Mouse (Mus musculus) adrenal gland, postnatal 4 days (tissue): ENCODE measurements around the gene Pip4k2c. TPM values are rescaled to one million over a fixed set of nuclear protein-coding genes. Genes with fewer than 3 reads are reported as not detected.
"Not testable (repeated sequence)": the region's sequence is repeated elsewhere in the genome, so short reads cannot be mapped to it uniquely, and the experiment has no call there.

ENCODE experiments used
- DNase-seq, 2 experiments: peaks; one replicate each; pipeline ENCODE4 v3.0.0; 2021 to 2022; ENCODE audit warnings: low spot score in 2 of 2, mixed read lengths in 2 of 2
- total RNA-seq, 2 experiments: library from RNA; stranded (reverse); gene quantifications; 2 replicates each; pipeline ENCODE4 v1.2.3; 2021

The Pip4k2c gene
- total RNA-seq, 2 experiments from 2014 or later = 37.5 to 39.8 TPM

DNA sequence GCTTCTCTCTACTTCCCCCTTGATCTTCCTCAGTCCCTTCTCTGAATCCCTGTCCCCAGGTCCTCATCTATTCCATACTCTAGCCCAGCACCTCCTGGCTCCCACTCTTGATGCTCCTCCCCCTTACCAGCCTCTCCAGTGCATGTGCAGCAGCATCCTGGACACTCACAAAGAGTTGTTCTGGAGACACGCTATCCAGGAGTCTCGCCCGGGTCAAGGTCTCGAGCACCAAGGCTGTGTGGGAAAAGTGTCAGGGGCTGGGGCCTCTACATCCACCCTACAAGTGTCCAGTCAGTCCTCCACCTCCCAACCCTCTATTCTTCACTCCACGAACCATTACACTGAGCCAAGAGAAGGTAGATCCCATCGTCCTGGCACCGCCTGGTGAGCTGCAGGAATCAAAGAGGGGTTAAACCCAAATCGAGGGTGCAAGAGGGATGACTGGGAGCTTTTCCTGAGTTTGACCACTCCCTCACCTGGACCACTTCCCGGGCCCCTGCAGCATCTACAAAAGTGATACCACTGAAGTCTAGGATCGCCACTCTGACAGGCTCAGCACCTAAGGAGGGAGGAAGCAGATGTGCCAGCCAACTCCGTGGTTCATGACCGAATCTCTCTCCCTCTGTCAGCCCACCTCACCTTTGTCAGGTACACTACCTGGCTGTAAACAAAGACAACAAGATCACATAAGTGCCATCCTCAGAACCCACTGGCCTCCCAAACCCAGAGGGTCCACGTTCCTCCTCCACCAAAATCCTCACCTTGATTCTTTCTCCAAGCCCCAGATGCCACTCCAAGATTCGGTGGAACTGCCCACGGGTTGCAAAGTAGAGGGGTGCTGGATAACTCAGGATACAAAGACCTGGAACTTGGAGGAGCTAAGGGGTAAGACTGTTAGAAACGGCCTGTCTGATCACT lies 38.0 kb downstream of the Pip4k2c start:
- no peak for DNase-seq

DNA sequence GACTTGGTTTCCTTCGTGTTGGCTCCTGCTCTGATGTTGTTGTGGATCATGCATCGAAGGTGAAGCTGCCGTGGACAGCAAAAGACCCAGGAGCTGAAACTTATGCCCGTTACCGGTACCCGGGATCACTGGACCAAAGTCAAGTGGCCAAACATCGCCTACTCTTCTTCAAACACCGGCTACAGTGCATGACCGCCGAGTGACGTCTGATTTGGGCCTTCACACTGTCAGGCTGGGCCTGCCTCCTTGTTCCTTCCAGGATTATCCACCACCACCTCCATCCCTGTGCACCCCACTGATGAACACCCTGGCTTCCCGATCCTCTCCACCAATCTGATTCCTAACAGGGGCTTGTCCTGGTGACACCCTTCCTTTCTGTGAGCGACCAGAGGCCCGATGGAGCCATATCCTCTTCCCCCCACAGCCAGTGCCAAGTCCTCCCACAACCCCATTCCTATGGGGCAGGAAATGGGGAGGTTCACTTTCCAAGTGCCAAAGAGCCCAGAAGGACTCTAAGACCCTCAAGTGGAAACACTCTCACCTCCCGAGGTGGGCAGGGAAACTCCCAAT lies 39.7 kb downstream of the Pip4k2c start:
- no peak for DNase-seq

DNA sequence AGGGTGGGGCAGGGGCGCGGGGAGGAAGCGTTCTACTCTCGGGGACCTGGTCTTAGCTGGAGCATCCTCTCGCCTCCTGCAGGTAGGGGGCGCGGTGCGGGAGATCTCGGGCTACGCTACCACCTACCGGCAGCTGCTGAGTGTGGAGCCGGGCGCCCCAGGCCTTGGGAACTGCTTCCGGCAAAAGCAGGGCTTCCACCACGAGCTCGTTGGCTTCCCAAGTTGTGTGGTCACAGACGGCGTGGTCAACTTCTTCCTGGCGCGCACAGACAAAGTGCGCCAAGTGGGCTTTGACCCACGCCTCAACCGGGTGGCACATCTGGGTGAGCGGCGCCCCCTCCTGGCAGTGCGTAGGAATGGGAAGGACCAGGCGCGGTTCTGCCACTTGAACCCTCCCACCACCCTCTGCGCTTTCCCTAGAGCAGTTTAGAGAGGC lies 40.5 kb downstream of the Pip4k2c start:
- DNase-seq = peak in 1 of 2 experiments; percentile 64

DNA sequence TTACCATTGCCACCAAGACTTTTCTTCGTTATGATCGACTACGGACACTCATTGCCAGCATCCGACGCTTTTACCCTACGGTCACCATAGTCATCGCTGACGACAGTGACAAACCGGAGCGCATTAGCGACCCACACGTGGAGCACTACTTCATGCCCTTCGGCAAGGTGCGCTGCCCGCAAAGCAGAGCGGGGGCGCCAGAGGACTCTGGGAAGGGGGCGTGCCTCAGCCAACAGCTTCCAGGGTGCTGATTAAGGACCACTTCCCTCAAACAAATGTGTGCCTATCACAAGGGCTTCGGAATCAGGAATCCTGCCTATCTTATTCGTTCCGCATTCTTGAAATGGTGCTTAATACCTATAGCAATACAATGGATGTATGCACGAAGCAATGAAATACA lies 41.4 kb downstream of the Pip4k2c start:
- DNase-seq = no peak

DNA sequence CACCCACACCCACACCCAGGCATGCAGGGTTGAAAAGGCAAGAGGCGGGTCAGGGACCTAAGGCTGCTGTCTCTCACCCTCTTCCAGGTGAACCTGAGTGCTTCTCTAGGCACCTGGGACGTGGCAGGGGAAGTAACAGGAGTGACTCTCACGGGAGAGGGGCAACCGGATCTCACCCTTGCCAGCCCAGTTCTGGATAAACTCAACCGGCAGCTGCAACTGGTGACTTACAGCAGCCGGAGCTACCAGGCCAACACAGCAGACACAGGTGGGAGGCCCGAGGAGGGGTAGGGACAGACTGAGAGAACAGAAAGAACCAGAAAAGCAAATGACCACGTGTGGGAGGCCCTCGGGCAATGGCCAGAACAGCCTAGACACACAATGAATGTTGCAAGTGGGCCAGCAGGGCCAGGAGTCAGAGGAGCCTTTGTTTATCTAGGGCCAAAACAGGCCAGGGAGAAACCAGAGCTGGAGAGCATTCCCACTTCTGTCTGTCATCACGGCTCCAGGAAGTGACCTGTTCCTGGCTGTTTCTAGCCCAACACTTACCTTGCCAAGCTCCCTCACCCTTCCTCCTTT lies 43.7 kb downstream of the Pip4k2c start:
- DNase-seq = no peak

DNA sequence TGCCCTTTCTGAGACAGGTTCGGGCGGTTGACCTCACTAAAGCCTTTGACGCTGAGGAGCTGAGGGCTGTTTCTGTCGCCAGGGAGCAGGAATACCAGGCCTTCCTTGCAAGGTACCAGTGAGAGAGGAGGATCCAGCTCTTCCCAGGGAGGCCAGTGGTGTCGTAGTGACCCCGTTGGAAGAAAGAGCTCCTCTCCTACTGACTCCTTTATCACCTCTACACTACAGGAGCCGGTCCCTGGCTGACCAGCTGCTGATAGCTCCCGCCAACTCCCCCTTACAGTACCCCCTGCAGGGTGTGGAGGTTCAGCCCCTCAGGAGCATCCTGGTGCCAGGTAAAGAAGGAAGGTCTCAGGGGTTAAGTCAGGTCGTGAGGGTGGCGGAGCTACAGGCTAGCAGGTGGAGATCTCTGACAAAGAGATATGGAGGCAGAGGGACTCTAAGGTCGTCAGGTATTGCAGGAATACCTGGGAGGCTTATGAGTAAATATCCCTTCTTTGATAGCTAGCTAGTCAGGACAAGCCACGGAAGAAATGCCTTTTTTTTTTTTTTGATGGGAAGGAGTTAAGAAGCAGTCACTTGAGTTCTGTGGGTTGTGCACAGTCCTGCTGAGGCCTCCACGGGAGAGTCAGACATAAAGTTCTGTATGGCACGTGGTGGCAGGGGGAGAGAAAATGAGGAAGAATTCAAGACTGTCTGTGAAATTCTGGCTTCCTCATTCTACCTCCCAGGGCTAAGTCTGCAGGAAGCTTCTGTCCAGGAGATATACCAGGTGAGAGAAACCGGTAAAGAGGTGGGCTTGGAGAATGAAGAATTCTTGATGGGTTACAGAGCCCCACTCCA lies 44.4 kb downstream of the Pip4k2c start:
- no peak for DNase-seq

DNA sequence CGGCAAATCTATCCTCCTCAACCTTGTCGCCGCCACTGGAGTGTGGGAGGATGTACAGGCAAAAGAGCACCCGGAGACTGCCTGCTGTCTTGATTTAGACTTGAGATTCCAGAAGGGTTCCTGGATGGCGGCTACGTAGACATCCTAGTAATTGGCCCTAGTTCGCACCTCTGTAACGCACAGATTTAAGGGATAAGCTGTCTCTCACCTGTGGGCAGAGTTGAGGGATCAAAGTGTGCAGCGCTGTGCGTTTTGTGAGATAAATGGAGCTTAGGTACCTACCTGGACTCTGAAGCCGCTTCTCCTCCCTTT lies 45.0 kb downstream of the Pip4k2c start:
- no peak for DNase-seq

DNA sequence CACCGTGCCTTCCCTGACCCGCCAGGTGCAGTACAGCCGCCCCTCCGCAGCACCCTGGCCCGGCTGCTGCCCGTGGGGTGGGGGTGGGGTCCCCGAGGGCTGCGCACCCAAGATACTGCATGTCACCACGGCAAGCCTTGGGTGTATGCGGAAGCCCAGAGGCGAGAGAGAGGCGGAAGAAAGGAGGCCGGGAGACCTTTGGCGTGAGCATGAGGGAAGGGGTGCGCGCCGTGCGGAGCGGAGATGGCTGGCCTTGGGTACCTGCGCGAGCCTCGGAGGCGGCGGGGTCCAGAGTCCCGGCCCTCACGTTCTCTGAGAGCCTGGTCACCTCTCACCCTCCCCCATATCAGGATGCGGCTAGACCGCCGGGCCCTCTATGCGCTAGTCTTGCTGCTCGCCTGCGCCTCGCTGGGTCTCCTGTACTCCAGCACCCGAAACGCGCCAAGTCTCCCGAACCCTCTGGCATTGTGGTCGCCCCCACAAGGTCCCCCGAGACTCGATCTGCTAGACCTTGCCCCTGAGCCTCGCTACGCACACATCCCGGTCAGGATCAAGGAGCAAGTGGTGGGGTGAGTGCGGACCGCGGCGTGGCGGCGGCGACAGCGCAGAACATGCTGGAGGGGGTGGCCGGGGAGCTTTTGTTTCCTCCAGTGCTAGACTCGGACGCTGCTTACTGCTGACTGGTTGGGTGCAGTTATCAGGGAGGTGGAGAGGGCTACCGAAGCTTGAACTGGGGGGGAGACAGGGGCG lies 45.6 kb downstream of the Pip4k2c start:
- DNase-seq = no peak

DNA sequence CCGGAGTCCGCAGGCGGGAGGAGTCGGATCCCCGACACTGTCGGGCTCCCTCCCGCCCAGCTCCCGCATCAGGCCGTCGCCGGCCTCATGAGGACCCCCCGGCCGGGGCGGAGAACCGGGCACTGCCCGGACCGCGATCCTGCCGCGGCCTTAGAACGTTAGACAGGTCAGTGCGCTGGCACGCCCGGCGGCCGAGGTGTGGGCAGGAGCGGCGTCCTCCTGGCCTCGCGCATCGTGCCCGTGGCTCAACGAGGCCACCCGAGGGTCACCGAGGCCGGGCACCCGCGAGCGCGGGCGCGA lies 46.1 kb downstream of the Pip4k2c start:
- no peak for DNase-seq

DNA sequence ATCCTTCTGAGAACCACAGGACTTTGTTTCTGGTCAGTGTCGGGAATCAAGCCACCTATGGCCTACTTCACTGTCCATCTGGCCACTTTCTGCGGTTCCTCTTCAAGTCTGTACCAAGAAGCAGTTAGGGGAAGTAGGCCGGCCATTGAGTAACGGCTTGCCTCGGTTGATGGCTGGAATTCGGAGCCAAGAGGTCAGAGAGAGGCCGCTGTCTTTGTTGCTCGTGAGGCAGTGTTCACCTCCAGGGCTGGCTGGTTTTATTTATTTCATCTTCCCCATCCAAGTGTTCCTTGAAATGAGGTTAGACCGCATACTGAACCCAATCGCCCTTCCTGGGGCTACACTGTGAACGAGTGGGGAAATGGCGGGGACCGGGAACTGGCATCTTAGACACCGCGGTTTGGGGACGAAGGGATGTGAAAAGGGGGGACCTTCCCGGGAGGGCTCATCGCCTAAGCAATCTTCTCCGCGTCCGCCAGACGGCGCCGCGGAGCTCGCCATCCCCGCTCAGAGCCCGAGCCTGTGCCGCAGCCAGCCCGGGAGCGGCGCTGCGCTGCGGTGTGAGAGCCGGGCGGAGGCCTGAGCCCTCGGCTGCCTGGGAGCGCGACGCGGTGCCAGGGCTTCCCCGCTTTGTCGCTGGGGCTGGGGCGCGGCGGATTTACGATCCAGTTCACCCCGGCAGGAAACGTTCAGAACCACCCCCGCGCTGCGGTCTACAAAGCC lies 46.6 kb downstream of the Pip4k2c start, which contains the start of gene B4galnt1:
B4galnt1 (plus strand) TSS at position 595 of the 723 bp plus-strand sequence.
- no peak for DNase-seq

DNA sequence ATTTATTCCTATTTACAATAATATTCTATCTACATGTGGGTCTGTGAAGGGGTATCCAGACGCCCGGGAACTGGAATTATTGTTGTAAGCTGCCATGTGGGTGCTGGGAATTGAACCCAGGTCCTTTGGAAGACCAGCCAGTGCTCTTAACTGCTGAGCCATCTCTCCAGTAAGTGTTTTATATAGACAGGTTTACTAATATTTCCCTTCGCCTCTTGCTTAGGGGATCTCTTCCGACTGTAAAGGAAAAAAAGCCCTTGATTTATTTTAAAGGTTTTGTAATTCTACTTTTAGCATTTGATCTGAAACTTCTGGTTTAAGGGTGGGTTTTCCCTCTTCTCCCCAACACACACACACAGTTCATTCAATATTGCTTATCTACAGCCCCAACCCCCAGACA lies 47.2 kb downstream of the Pip4k2c start:
- no peak for DNase-seq

DNA sequence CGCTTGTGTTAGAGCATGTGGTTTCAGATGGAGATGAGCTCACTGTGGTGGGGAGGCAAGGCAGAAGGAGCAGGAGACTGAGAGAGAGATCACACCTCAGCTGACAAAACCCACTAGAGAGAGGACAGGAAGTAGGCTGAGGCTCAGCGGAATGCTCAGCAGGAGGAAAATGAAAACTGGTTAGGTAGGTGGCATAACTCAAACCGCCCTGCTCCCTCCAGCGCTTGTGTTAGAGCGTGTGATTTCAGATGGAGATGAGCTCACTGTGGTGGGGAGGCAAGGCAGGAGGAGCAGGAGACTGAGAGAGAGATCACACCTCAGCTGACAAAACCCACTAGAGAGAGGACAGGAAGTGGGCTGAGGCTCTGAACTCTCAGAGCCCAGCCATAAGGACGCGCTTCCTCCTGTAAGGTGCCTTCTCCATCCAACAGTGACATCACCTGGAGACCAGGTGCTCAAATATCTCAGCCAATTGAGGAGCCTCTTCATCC lies 48.6 kb downstream of the Pip4k2c start:
- DNase-seq = not testable (repeated sequence)

DNA sequence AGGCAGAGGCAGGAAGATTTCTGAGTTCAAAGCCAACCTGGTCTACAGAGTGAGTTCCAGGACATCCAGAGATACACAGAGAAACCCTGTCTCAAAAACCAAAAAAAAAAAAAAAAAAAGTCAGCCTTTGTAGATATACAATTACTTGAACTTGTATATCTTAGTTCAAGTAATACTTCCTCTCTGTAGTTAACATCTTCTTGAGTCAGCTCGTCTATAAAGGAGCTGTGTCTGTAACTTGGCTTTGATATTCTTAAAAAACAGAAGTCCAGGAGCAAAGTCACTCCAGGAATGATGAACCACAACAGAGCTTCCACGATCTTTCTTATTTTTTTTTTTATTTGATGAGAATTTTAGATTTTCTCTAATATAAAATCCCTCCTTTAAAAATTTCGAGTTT lies 50.7 kb downstream of the Pip4k2c start:
- DNase-seq = no peak

DNA sequence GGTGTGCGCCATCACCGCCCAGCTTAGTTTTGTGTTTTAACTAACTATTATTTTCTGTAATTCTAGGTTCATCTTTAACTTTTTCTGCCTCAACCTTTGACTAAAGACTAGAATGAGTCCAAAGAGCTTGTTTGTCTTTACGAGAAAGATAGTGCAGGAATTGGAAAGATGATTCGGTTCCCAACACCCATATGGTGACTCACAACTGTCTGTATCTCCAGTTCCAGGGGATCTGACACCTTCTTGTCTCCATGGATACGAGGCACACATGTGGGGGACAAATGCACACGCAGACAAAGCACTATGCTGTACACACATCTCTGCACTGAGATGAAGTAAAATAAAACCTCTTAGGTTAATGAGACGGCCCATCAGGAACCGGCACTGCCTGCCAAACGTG lies 51.3 kb downstream of the Pip4k2c start:
- DNase-seq = no peak

DNA sequence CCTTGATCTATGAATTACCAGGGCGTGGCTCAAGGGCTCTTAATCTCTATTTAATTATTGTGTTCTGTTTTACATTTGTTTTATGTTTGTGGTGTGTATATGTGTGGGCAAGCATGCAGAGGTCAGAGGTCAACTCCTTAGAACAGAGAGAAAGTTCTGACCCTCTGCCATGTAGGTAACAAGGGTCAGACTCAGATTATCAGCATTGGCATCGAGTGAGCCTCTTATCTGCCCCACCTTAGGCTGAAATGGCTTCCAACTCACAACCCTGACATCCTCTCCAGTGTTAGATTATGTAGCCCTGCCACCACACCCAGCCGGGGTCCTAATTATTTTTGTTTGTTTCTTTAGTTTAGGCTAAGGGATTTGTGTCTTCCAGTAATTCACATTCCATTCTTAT lies 52.9 kb downstream of the Pip4k2c start:
- DNase-seq = no peak

DNA sequence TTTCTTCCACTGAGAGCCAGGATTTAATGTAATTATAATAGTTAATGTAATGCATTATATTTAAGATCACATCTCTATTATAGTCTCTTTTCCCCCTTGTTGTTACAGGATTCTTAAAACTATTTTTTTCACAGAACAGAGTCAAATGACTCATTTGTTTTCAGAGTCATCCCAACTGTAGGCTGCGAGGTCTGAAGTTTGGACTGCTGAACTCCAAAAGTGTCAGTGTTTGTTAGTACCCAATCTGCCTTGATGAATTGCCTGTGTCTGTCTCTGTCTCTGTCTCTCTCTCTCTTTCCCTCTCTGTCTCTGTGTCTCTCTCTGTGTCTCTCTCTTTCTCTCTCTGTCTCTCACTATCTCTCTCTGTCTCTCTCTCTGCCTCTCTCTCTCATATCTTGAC lies 54.9 kb downstream of the Pip4k2c start:
- DNase-seq = no peak

DNA sequence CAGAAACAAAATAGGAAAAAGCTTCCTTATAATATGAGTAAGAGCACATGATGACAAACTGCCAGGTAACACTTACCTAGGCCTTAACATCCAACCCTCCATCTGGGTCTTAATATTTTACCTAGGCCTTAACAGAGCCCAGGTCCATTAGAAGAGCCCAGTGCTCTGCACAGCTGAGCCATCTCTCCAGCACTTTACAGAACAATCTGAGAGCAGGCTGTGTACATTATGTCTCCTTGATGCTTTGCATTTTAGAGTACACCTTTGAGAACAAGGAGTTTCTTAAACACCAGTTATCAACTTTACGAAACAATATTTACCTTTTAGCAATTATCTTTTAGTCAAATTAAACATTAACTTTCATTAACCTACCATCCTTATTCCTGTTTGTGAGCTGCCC lies 55.3 kb downstream of the Pip4k2c start:
- no peak for DNase-seq

DNA sequence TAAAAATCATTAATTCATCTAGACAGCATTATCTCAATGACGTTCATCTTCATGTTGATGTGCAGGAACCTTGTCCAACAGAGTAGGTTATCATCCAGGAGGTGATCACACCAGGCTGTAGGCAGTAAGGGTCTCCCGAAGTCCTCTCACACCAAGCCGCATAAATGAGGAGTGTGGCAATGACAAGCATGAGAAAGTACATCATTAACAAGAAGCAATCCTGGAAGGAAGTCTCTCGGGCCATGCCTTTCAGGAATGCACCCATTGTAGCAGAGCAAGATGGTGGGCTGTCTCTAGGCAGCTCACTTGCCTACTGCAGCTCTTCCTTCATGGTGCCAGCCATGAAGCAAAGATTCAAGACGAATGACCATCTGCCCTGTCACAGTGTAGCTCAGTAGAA lies 56.7 kb downstream of the Pip4k2c start:
- DNase-seq = no peak

DNA sequence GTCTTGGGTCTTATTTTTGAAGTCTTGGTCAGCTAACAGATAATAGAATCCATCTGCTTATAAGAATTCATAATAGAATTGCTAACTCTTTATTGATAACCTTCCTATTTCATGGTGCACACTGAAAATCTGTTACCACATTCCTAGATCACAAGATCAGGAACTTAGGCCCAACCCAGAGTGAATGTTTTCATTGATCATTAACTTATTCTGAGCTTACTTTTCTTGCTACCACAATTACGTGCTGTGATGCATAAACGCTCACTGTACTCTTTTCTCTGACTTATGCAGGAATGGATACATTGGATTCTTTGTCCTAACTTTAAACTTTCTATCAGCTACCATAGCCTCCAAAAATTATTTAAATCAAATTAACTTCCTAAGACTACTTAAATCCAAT lies 57.1 kb downstream of the Pip4k2c start:
- DNase-seq = no peak

DNA sequence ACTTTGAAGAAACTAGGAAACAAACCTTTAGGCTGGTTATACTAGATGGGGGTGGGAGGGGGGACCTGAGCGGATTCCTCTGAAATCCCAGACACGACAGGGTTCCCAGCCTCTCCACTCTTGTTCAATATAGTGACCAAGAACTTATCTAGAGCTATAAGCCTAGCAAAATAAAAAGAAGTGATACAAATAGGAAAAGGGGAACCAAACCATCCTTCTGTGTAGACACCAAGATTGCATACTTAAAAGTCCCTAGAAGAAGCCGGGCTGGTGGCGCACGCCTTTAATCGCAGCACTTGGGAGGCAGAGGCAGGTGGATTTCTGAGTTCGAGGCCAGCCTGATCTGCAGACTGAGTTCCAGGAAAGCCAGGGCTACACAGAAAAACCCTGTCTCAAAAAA lies 58.1 kb downstream of the Pip4k2c start:
- DNase-seq = no peak
